Mouse (Mus musculus): ENCODE measurements at regions not wholly inside any gene's neighbourhood (a gene's known extent, or its start where the extent isn't known, plus 50 kb on each side); places are given as distances from the start of the nearest gene placed in this dataset.

DNA sequence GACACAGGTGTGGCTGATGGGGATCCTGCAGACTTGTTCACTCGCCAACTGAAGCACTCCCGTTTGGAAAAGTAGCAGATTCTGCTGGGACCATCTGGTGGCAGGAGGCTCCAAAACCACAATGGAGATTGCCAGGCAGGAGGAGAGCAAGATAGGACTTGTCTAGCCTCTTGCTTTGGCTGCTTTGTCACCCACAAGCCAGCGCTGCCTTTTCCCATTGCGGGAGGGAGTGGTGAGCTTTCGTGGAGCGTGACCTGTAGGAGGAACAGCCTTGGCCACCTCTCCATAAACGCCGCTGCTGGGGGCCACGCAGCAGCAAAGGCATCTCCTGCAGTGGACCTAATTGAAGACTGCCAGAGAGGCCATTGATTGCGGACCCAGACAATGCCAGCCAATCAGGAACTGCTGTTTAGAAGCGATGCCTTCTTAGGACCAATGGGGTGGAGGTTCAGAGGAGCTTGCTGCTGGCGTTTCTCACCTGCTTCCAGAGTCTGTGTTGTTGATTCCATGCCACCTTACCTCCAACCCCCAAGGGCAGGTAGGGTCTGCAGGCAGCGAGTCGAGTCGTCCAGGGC, 70.3 kb downstream of the Gadd45g start:
- Histone ChIP-seq H3K79me3 (ENCODE audit: low read depth) (no peaks in the 10 kb centered on the region), H3K27me3 (ENCODE audit: control insufficient read depth, insufficient read depth, insufficient read length) (no peaks in the 10 kb centered on the region), H3K36me3 (ENCODE audit: control insufficient read depth, insufficient read depth) (no peaks in the 10 kb centered on the region), H3K79me2 (ENCODE audit: control insufficient read depth, insufficient read depth) (no peaks in the 10 kb centered on the region), H3ac (ENCODE audit: control insufficient read depth, insufficient read length, low read depth) (no peak overlapping the region), H3K4me3 (ENCODE audit: insufficient read depth, poor library complexity, severe bottlenecking) (no peak overlapping the region)
- TF ChIP-seq USF1 (IDR thresholded peaks at IDR 0.05; ENCODE audit: low read depth) (no peak), MAX (IDR thresholded peaks at IDR 0.05) (no peak), FOSL1 (IDR thresholded peaks at IDR 0.05; ENCODE audit: insufficient read depth, low read length, poor library complexity, severe bottlenecking) (no peak), CEBPB (IDR thresholded peaks at IDR 0.05; ENCODE audit: low read depth) (no peak)

GRCm38 (mm10) chr13:51917658-51918057, 71.2 kb downstream of the Gadd45g start:
- H3K79me2 ChIP-seq (ENCODE audit: control insufficient read depth, insufficient read depth): no peaks in the 10 kb centered on the region

DNA sequence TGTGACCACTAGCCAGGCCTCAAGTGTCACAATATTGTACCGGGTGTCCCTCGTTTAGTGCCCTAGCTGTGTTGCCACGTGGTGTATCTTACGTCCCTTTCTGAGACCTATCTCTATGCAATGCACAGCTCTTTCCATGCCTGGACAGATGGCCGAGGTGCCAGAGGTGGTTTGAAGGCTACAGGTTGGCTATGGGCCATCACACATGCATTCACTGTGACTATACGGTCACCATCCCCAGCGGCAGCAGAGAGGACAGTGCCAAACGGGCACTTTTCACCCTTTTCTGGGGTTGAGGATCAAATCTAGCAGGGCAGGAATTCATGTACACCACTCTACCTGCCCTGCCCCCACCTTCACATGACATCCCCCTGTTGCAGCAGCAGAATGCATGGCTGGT, 71.6 kb downstream of the Gadd45g start:
- no peaks in the 10 kb centered on the region for H3K27me3 ChIP-seq (ENCODE audit: control insufficient read depth, insufficient read depth, insufficient read length)
- H3K4me3 ChIP-seq (ENCODE audit: insufficient read depth, poor library complexity, severe bottlenecking): no peak overlapping the region
- H3K36me3 ChIP-seq (ENCODE audit: control insufficient read depth, insufficient read depth): no peaks in the 10 kb centered on the region
- no peak overlapping the region for H3ac ChIP-seq (ENCODE audit: control insufficient read depth, insufficient read length, low read depth)
- no peaks in the 10 kb centered on the region for H3K79me2 ChIP-seq (ENCODE audit: control insufficient read depth, insufficient read depth)
- H3K79me3 ChIP-seq (ENCODE audit: low read depth): no peaks in the 10 kb centered on the region
- TF ChIP-seq CTCF (IDR thresholded peaks at IDR 0.05; ENCODE audit: control insufficient read depth, insufficient read depth, insufficient read length) (no peak), MYOD1 (IDR thresholded peaks at IDR 0.05; ENCODE audit: control insufficient read depth, insufficient read length, low read depth) (no peak), USF1 (IDR thresholded peaks at IDR 0.05; ENCODE audit: low read depth) (no peak), FOSL1 (IDR thresholded peaks at IDR 0.05; ENCODE audit: insufficient read depth, low read length, poor library complexity, severe bottlenecking) (no peak), MAX (IDR thresholded peaks at IDR 0.05) (no peak), CEBPB (IDR thresholded peaks at IDR 0.05; ENCODE audit: low read depth) (no peak), MYOG (IDR thresholded peaks at IDR 0.05; ENCODE audit: control insufficient read depth, extremely low read depth, insufficient read length) (no peak)

More at GRCm38 (mm10) chr13:51917658-51918057, 71.2 kb downstream of the Gadd45g start:
- H3K36me3 ChIP-seq (ENCODE audit: control insufficient read depth, insufficient read depth): no peaks in the 10 kb centered on the region
- no peak for TF ChIP-seq FOSL1 (IDR thresholded peaks at IDR 0.05; ENCODE audit: insufficient read depth, low read length, poor library complexity, severe bottlenecking)
- no peak for TF ChIP-seq MYOD1 (IDR thresholded peaks at IDR 0.05; ENCODE audit: control insufficient read depth, insufficient read length, low read depth)
- no peak for TF ChIP-seq USF1 (IDR thresholded peaks at IDR 0.05; ENCODE audit: low read depth)
- no peak for TF ChIP-seq MYOG (IDR thresholded peaks at IDR 0.05; ENCODE audit: control insufficient read depth, extremely low read depth, insufficient read length)
- no peak for TF ChIP-seq CEBPB (IDR thresholded peaks at IDR 0.05; ENCODE audit: low read depth)
- no peak for TF ChIP-seq MAX (IDR thresholded peaks at IDR 0.05)
- TF ChIP-seq CTCF (IDR thresholded peaks at IDR 0.05; ENCODE audit: control insufficient read depth, insufficient read depth, insufficient read length): no peak
- no peaks in the 10 kb centered on the region for H3K79me3 ChIP-seq (ENCODE audit: low read depth)
- no peak overlapping the region for H3ac ChIP-seq (ENCODE audit: control insufficient read depth, insufficient read length, low read depth)
- H3K4me3 ChIP-seq (ENCODE audit: insufficient read depth, poor library complexity, severe bottlenecking): no peak overlapping the region
- no peaks in the 10 kb centered on the region for H3K27me3 ChIP-seq (ENCODE audit: control insufficient read depth, insufficient read depth, insufficient read length)

GRCm38 (mm10) chr13:51918781-51919170, 72.3 kb downstream of the Gadd45g start:
- TF ChIP-seq MYOG (IDR thresholded peaks at IDR 0.05; ENCODE audit: control insufficient read depth, extremely low read depth, insufficient read length) (no peak), CEBPB (IDR thresholded peaks at IDR 0.05; ENCODE audit: low read depth) (no peak), USF1 (IDR thresholded peaks at IDR 0.05; ENCODE audit: low read depth) (no peak), MYOD1 (IDR thresholded peaks at IDR 0.05; ENCODE audit: control insufficient read depth, insufficient read length, low read depth) (no peak), CTCF (IDR thresholded peaks at IDR 0.05; ENCODE audit: control insufficient read depth, insufficient read depth, insufficient read length) (no peak), FOSL1 (IDR thresholded peaks at IDR 0.05; ENCODE audit: insufficient read depth, low read length, poor library complexity, severe bottlenecking) (no peak), MAX (IDR thresholded peaks at IDR 0.05) (no peak)
- no peaks in the 10 kb centered on the region for H3K79me3 ChIP-seq (ENCODE audit: low read depth)
- no peak overlapping the region for H3ac ChIP-seq (ENCODE audit: control insufficient read depth, insufficient read length, low read depth)
- no peaks in the 10 kb centered on the region for H3K36me3 ChIP-seq (ENCODE audit: control insufficient read depth, insufficient read depth)
- H3K27me3 ChIP-seq (ENCODE audit: control insufficient read depth, insufficient read depth, insufficient read length): no peaks in the 10 kb centered on the region
- H3K79me2 ChIP-seq (ENCODE audit: control insufficient read depth, insufficient read depth): no peaks in the 10 kb centered on the region
- no peak overlapping the region for H3K4me3 ChIP-seq (ENCODE audit: insufficient read depth, poor library complexity, severe bottlenecking)

GRCm38 (mm10) chr13:51919171-51919793, 72.8 kb downstream of the Gadd45g start:
- Histone ChIP-seq H3K79me3 (ENCODE audit: low read depth) (no peaks in the 10 kb centered on the region), H3K79me2 (ENCODE audit: control insufficient read depth, insufficient read depth) (no peaks in the 10 kb centered on the region), H3K36me3 (ENCODE audit: control insufficient read depth, insufficient read depth) (no peaks in the 10 kb centered on the region), H3K4me3 (ENCODE audit: insufficient read depth, poor library complexity, severe bottlenecking) (no peak overlapping the region), H3K27me3 (ENCODE audit: control insufficient read depth, insufficient read depth, insufficient read length) (no peaks in the 10 kb centered on the region), H3ac (ENCODE audit: control insufficient read depth, insufficient read length, low read depth) (no peak overlapping the region)
- TF ChIP-seq CTCF (IDR thresholded peaks at IDR 0.05; ENCODE audit: control insufficient read depth, insufficient read depth, insufficient read length): no peak
- no peak for TF ChIP-seq USF1 (IDR thresholded peaks at IDR 0.05; ENCODE audit: low read depth)
- no peak for TF ChIP-seq CEBPB (IDR thresholded peaks at IDR 0.05; ENCODE audit: low read depth)
- TF ChIP-seq FOSL1 (IDR thresholded peaks at IDR 0.05; ENCODE audit: insufficient read depth, low read length, poor library complexity, severe bottlenecking): no peak
- TF ChIP-seq MYOG (IDR thresholded peaks at IDR 0.05; ENCODE audit: control insufficient read depth, extremely low read depth, insufficient read length): no peak
- no peak for TF ChIP-seq MYOD1 (IDR thresholded peaks at IDR 0.05; ENCODE audit: control insufficient read depth, insufficient read length, low read depth)
- TF ChIP-seq MAX (IDR thresholded peaks at IDR 0.05): no peak

Data from C2C12 (cell line).